Mouse (Mus musculus) ES-E14 (cell line): Measurements from ENCODE around the gene Oas1e.

ENCODE experiments used
- HCFC1 ChIP-seq: IDR thresholded peaks from 2 replicates; pipeline ENCODE4 v1.6.1; 2012; ENCODE audit warnings: low read length, inconsistent platforms, borderline replicate concordance; ENCODE audit not compliant: insufficient read depth
- MAFK ChIP-seq: IDR thresholded peaks from 2 replicates; pipeline ENCODE4 v1.6.1; 2014; ENCODE audit warnings: mild to moderate bottlenecking, low read depth, low read length, inconsistent platforms; ENCODE audit not compliant: insufficient read depth

DNA sequence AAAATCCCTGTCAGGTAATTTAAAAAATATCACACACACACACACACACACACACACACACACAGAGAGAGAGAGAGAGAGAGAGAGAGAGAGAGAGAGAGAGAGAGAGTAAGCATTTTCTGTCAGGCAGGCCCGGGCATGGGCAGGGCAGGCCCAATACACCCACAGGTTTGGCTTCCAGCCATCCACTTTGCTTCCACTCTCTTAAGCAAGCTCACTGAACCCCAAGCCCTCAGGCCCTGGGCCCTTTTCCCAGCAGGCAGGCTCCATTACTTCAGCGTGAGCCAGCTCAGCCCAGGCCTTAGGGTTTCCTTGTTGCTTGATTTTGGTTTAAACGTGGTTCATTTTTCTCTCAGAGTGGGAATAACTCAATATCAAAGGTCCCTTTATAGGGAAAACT lies 49.4 kb upstream of the Oas1e start:
- TF ChIP-seq MAFK (no peak), HCFC1 (no peak)
